Mouse (Mus musculus) A20 (cell line): ENCODE results near the gene Hist1h4j.
A peak's percentile ranks its signal among the peaks of the same experiment; 100 is the strongest.

Source experiments
- DNase-seq: peaks from one replicate; pipeline ENCODE4 v3.0.0-alpha.2; 2011; ENCODE audit warnings: low read depth, low spot score

Hist1h4j gene

GRCm38 (mm10) chr13:21722993-21723836 lies 11.6 kb upstream of the Hist1h4j start:
- DNase-seq = peak; percentile 55

DNA sequence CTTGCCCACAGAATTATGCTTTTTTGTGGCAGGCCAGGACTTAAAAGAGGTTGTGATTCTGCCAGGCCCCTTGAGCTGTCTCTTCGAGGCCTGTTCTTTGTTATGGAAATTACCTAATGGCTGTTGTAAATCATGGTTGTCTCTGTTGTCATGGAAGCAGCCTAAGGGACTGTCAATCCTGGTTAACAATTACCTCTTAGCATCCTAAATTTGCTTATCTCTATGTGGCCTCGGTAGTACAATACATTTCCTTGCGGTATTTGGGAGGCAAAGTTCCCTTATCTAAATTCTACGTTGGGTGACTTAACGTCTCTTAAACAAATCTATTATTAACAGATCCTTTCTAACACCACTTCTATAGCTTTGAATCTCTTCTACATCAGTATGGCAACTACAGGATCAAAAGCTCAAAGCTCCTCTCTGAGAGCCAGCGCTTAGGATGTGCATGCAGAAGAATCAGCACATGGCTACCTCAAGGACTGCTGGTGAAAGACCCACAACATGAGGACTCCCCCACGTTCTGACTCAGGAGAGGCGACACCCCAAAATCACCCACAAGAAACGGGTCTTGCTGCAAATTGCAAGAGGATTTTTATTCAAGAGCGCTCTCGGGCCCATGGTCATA lies 6.8 kb upstream of the Hist1h4j start:
- DNase-seq = no peak

DNA sequence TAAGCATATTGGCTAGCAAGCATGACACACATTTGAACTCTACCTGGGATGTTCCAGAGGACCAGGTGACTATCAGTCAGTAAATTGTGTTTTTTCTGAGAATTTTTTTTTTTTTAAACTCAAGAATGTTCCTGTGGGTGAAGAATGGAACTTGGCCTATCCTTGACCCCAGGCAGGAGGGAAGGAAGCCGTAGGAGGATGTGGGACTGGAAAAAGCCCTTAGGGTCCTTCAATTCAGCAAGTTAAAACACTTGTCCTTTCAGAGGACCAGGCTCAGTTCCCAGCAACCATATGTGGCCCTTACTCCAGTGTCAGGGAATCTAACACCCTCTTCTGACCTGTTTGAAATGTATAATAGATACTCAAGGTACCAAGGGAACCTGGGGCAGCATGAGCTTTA lies 5.3 kb upstream of the Hist1h4j start:
- DNase-seq = no peak

GRCm38 (mm10) chr13:21733466-21733865 lies 1.4 kb upstream of the Hist1h4j start:
- peak; percentile 48 for DNase-seq

DNA sequence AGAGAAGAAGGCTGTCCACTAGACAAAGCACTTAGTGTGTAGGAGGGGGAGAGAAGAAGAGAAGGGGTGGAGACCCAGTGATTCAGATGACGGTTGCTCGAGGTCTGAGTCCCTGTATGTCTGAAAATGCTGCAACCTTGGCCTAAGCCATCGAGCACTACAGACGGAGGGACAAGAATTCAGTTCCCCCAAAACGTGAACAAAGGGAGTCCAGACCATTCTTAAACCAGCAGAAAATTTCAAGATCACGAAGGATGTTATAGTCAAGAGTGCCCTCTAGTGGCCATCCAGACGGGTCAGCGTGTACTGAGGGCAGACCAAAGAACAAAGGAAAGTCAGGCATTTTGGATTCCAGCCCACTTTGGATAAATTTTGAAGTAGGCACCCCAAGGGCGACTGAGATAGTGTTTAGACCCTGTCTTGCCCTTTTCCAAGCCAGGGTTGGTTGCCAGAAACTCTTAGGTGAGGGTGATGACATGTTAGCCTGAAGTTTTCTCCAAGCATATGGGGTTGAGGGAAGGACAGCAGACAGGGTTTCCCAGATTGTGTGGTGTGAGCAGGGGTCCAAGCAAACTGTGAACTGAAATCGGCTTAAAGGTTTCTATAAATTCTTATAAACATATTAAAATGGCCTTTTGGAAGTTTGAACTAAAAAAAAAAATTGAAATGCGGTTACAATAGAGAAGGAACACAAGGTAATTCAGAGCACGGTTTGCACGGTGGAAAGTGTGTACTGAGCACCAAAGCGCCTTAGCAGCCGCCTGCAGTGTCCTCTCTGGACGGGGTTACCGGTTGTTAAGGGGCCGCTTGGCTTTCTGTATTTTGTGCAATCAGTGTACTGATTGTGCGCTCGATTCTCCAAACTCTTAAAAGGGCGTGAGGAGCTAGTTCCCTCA lies 606 bp upstream of the Hist1h4j start:
- peak; percentile 90 for DNase-seq

DNA sequence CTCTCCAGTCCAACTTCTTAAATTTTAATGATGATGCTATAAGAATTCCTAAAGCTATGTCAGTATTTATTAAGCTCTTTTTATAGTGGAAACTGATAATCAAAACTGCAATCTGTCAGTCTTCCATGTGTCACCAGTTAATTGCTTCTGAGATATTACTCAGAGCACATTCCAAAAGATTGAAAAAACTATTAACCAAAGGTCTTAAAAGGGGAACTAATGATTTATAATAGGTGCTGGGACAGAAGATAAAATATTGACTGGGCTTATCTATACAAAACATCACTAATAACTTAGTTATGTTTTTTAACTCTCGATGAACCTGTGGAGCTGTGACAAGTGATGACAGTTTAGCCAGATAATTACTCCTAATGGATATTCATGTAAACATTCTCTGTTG lies 10.1 kb downstream of the Hist1h4j start:
- no peak for DNase-seq

DNA sequence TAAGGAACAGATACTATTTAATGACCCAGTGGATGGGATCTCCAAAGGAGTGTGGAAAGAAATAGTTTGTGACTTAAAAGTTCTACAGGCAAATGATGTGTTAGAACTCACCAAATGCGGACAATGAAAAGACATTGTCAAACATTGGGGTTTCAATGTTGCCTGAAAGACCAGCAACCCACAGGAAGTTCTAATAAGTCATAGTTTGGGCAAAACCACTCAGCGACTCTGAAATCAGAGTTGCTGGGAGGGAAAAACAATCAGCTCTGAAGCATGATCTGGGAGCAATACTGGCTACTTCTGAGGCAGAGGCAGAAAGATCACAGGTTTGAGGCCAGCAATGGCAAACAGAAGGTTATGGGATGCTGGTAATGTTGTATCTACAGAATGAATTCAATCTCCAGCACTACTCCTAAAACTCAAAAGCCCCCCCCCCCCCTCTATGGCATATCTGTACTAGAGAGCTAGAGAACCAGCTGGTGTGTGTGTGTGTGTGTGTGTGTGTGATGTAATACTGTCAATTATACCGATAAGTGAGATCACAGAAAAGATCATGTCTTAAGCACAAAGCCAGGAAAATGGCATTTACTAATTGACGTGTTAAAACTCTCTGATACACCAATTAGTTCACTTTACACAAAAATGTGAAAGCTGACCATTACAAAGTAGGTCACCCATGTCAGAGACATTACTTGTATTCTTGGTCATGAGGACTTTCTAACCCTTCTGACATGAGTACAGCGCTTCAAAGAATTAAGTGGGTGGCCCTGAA lies 14.7 kb downstream of the Hist1h4j start:
- peak; percentile 72 for DNase-seq

DNA sequence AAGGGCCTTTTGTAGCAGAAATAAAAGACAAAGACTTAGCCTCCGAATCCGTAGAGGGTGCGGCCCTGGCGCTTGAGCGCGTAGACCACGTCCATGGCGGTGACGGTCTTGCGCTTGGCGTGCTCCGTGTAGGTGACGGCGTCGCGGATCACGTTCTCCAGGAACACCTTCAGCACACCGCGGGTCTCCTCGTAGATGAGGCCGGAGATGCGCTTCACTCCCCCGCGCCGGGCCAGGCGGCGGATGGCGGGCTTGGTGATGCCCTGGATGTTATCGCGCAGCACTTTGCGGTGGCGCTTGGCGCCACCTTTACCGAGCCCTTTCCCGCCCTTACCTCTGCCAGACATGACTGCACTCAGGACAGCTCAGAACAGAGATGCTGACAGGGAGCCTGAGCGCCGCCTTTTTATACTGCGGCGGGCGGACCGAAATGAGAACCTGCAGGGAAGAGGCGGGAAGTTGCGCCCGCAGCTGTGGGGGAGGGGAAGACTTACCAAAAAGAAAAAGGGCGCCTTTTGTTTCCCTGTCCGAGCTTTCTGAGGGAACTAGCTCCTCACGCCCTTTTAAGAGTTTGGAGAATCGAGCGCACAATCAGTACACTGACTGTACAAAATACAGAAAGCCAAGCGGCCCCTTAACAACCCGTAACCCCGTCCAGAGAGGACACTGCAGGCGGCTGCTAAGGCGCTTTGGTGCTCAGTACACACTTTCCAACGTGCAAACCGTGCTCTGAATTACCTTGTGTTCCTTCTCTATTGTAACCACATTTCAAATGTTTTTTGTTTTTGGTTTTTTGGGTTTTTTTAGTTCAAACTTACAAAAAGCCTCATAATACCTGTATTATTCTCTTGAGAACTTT lies 15.5 kb downstream of the Hist1h4j start, which contains the start of gene Hist1h4k:
Hist1h4k (minus strand) TSS at position 347 of the 859 bp plus-strand sequence.
- DNase-seq = peak; percentile 95

DNA sequence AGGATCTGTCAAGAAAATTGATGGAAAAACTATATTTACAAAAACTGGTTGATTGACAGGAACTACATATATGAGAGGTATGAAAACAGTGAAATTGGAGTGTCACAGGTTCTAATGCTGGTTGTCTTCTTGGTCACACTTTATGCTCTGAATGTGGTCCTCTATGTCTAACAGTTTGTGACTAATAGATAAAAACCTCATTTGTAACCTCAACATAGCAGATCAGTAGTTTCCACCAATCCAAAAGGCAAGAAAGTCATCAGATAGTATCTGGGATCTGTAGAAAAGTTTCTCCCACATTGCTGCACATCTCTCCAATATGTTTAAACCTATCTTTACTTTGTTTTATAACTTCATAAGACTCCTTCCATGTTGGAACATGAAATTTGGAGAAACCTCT lies 16.6 kb downstream of the Hist1h4j start:
- peak; percentile 29 for DNase-seq

GRCm38 (mm10) chr13:21751827-21752226 lies 17.0 kb downstream of the Hist1h4j start:
- DNase-seq = no peak

- DNase-seq = peak; percentile 48
These were observed 17.5 kb downstream of the Hist1h4j start for GRCm38 (mm10) chr13:21752356-21752755.

- DNase-seq = peak; percentile 77
These were observed 18.2 kb downstream of the Hist1h4j start for GRCm38 (mm10) chr13:21753051-21753523.

- DNase-seq = peak; percentile 95
These were observed 18.8 kb downstream of the Hist1h4j start, which contains the start of the genes Hist1h2ak and Hist1h2bn for GRCm38 (mm10) chr13:21753524-21754285. Gene Hist1h2ak, minus strand, starts transcription at chr13:21753827. Gene Hist1h2bn, plus strand, starts transcription at chr13:21754123.

- DNase-seq = peak; percentile 76
These were observed 19.6 kb downstream of the Hist1h4j start for GRCm38 (mm10) chr13:21754294-21755001.

GRCm38 (mm10) chr13:21755707-21756106 lies 20.8 kb downstream of the Hist1h4j start:
- DNase-seq = peak; percentile 51

DNA sequence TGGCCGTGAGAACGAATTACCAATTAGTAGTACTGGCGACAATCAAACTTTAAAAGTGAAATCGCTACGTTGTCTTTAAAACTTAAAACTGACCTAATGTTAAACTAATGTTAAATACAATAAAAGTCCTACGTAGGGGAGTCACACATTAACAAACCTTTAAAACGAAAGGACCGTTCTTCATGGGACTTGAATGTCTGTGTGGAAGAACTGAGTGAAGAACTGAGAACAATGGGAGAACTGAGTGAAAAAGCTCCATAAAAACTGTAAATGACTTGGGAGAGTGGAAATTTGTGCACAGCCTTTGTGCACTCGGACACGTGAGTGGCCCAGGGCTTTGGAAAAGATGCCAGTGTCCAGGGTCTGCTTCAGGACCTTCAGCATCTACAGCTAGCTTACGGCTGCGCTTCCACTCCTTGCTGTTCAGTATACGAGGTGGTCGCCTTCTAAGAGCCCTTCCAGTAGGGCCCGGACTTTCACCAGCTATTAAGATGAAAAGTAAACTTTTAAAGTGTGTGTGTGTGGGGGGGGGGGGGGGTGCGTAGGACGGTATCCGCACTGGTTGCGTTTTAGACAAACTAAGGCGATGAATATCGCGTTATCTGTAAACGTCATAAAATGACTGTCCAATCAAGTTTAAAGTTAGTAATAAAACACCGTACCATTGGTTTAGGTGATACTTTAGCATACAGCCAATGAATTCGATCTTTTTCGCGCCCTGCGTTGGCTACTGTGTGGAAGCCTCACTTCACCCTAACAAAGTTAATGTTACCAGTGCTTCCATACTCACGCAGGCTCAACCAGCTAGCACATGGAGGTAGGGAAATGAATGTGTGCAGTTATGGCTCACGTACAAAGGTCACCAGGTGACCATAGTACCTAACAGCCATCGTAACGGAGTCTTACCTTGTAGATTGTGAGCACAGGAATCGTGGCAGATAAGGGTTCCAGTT lies 44.2 kb downstream of the Hist1h4j start:
- DNase-seq = peak; percentile 92
